Mouse (Mus musculus) liver (tissue): Measurements from ENCODE around the gene Cacnb4.

ENCODE experiments used
- DNase-seq: peaks from one replicate; pipeline ENCODE4 v3.0.0-alpha.2; 2020; ENCODE audit warnings: mixed read lengths

The Cacnb4 gene

DNA sequence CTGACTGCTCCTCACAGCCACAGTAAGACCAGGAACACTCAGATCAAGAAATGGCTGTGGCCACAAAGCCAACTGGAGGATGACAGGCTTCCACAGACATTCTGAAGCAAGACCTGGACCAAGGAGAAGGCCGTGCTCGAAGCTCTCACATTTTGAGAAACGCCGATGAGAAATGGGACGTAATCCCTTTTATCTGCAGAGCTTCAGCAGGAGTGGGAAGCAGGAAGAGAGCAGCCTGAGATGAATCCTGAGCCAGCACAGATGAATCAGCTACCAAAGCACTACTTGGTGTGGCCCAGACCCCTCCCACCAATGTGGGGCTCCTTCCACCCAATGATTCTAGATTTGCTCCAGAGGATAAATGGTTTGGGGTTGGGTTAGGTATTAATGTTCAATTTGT, 113.4 kb downstream of the Cacnb4 start:
- DNase-seq, result no peak

DNA sequence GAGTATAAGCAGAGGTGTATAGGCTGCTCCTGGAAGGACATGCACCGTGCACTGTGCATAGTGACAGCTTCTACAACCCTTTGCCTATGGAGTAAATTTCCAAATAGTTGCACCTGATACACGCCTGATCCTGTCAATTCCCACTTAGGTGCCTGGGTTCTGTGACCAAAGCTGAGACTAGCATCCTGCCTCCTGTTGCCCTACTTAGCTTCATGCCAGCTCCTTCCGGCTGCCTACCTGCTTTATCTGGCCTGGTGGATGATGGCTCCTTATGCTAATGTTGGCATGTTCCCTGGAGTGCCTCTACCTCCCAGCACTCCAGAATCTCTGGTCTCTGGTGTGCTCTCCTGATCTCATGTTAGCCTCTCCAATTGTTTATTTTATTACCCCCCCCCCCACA, 114.3 kb downstream of the Cacnb4 start:
- no peak for DNase-seq

GRCm38 (mm10) chr2:52561137-52561536, 115.5 kb downstream of the Cacnb4 start:
- DNase-seq, result no peak

DNA sequence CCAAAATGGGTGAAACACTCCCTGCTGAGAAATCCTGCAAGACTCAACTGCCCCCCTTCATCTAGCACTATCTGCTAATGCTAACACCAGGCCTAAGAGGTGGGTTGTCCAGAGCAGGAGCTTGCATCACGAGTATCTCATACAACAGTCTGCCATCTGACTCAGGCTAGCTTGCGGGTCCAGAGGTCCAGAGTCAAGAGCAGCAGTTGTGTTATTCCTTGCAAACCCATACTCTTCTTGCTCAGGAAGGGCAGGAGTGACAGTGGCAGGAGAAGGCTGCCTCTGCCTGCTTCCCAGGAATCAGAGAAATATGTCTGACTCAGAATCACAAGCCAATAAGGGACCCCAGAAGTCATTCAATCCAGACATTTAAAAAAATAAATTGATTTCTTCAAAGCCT, 116.4 kb downstream of the Cacnb4 start:
- no peak for DNase-seq

DNA sequence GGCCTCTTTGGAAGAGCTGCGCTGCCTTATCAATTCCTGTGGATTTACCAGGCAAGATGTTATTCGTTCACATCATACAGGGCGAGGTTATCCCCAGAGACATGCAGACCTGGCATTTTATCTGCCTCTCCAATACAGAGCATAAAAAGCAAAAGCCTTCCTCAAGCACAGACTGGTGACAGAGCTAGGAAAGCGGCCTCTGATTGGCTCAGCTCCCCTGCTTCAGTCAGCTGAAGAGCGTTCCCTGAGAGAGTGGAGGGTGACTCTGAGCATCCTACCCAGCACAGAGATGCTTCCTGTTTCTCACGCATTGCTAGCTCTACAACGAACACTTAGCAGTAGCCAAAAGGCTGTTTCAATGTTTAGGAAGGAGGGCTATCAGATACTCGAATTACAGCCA, 118.2 kb downstream of the Cacnb4 start:
- DNase-seq, result no peak

GRCm38 (mm10) chr2:52557503-52558275, 118.9 kb downstream of the Cacnb4 start:
- DNase-seq, result no peak

DNA sequence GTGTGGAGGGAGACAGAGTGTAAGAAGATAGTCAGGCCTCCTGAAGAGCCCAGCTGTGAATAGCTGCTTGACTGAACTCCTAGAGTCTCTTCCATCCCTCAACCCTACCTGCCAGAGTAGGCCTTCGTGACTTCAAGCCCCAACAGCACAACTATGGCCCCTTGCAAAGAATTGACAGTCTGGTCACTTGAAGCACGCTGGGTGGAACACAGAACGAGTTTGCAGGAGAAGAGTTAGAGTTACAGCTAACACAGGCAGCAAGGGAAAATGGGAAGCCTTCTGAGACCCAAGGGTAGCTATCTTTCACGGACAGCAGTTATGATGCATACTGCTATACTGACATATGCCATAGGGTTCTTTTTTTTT, 119.7 kb downstream of the Cacnb4 start:
- DNase-seq, result no peak

DNA sequence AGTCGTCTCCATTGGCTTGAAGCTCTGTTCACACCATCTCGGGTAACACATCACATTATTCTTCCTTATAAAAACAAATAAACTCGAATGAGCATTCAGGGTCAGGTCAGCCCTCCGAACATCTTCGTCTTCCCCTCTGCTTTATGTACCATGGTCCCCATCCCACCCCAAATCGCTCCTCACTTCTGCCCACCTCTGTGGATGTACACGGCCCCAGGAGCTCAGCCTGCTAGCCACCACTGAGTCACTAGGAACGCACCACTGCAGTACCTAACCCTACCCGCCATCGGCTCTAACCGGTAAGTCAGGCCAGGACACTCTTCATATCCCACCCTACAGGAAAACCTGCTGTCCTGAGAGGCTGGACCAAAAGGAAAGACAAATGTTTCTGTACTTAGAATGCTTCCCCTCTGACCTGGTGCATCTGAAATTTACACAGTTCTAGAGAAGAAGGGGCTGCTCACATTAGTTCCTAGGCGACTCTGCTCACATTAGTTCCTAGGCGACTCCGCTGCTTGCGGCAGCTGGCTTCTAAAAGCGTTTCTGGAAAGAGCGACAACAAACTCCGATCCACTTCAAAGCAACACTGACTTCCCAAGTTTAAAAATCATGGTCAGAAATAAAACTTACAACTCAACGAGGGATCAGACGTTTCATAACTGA, 120.2 kb downstream of the Cacnb4 start:
- no peak for DNase-seq

GRCm38 (mm10) chr2:52548401-52548800, 128.2 kb downstream of the Cacnb4 start:
- DNase-seq, result no peak

DNA sequence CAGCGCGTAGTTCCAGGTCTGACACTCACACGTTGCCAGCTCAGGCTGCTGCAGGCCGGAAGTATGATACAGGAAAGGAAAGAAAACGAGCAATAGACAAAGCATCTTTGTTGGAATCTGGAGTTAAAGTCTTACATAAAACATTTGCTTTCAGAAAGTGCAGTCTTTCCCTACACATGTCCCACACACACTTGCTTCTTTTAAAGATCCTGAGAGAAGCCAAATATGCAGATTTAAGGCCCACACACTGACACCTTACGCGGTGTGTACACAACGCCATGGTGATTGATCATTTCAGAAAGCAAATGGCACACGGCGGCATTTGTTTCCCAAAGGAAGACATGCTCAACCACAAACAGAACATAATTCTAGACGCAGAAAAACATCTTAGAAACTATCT, 129.3 kb downstream of the Cacnb4 start:
- no peak for DNase-seq

DNA sequence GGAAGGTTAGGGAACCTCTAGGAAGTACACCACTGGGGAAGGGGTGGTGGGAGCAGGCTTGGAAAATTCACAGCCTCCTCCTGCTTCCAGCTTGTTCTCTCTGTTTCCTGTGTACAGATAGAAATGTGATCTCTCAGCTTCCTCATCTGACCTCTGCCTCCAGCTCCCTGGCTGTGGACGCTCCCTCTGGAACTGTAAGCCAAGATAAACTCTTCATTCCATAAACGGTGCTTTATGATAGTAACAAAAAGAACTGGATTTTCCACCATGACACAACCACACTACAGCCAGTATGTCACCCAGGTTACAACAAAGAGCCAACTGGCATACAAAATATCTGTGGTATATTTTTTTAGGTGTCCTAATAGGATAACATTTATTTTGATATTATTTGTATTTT, 132.1 kb downstream of the Cacnb4 start:
- no peak for DNase-seq

GRCm38 (mm10) chr2:52541068-52541467, 135.6 kb downstream of the Cacnb4 start:
- DNase-seq, result no peak

GRCm38 (mm10) chr2:52539318-52539717, 137.3 kb downstream of the Cacnb4 start:
- no peak for DNase-seq

GRCm38 (mm10) chr2:52537645-52538044, 139.0 kb downstream of the Cacnb4 start:
- DNase-seq, result no peak

- DNase-seq, result no peak
Observed at GRCm38 (mm10) chr2:52537155-52537554, 139.5 kb downstream of the Cacnb4 start.

DNA sequence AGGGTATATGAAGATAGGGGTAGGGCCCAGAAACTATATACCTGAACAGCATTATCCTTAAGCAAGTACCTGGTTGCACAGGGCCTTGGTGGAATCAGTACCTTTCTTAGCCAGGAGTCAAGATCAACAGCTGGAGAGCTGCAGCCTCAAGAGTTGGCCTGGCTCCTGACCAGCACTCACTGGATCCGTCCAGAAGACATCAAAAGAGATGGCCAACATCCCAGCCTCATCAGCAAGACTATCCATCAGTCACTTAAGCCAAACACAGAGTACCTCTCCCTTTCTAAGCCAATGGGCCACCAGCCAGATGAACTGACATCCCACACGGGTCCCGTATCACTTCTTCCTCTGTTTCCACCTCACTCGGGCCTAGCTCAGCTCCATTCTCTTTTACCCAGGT, 140.1 kb downstream of the Cacnb4 start:
- DNase-seq, result no peak

DNA sequence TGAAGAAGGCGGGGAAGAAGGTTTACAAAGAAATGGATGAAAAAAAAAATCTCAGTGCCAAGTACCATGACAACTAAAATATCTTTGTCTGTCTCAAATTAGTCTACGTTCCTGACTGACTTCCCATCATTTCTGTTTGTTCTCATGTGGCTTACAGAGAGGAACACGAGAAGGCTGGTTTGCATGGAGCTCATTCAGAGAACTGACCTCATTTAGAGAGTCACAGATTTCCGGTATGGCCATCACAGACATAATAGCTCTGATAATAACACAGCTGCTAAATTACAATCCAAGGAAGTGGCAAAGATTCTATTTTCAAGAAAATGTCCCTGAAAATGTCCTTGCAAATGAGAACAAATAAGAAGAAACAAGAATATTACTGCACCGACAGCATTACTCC, 142.9 kb downstream of the Cacnb4 start:
- DNase-seq, result no peak

DNA sequence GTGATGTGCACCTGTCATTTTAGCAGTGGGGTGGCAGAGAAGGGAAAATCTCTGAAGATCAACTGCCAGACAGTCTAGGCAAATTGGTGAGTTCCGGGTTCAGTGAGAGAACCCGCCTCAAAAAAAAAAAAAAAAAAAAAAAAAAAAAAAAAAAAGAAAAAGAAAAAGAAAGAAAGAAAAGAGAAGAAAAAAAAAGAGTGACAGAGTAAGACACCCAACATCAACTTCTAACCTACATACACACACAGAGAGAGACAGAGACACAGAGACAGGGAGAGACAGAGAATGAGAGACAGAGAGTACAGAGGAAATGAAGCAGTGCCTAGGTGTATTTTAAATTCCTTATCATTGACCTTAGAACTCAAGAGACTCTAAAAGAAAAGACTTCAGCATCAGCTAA, 146.1 kb downstream of the Cacnb4 start:
- DNase-seq, result no peak

DNA sequence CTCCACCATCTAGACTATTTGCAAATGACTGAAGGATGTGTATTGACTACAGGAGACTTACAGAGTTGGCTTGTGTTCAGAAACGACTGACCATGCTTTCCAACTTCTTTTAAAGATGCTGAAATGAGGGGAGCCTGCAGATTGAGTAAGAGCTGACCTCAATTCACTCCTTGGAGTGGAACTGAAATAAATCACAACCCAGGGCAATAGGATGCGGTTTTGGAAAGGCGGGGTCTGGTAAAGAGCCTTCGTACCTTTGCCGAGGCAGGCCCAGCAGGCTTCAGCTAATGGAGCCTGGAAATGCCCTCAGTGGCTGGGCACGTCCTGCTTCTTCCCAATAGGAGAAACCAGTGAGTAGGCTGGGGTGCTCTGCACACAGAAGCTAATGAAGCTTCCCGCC, 147.4 kb downstream of the Cacnb4 start:
- DNase-seq, result no peak

GRCm38 (mm10) chr2:52525876-52526592, 150.6 kb downstream of the Cacnb4 start:
- DNase-seq, result no peak

DNA sequence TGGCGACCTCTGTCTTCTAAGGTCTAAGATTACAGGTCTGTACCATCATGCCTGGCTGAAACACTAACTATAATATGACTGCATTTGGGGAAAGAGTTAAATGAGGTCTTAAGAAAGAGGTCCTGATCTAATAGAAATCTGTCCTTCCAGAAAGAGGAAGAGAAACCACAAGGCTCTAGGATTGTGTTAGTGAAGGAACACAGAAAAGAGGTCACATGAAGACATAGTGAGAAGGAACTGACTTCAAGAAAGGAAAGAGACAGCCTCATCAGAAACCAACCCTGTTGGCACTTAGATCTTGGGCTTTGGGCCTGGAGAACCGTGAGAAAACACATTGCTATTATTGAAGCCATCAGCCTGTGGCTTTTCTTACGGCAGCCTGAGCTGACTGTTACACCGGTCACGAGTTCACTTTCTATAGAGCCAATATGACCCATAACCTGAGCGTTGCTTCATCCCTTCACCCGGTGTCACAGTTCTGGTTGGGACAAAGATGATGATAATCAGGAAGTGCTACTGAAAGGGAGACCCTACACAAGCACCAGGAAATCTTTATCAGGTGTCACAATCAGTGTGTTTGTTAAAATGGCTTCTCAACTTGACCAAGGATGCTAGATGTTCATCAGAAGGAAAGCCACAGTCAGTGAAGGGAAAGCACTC, 153.4 kb downstream of the Cacnb4 start:
- no peak for DNase-seq

- DNase-seq, result no peak
Observed at GRCm38 (mm10) chr2:52521012-52521411, 155.6 kb downstream of the Cacnb4 start.

- DNase-seq, result no peak
Observed at GRCm38 (mm10) chr2:52518740-52519139, 157.9 kb downstream of the Cacnb4 start.

DNA sequence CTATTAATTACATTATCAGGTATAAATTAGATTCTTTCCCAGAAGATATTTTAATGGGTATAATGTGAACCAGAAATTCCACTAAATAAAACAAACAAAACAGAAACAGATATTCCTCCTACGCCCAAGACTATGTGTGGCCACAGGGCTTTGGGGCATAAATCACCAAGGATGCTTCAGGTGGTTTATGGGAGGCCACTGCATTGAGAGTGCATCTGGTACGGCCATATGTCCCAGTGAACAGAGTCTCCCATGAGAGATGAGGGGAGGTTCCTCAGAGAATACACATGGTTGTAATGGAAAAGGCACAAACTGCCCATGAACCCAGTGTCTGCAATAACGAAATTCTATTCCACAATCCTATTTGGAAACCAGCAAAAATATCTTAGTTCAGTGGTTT, 160.1 kb downstream of the Cacnb4 start:
- no peak for DNase-seq
